Mouse (Mus musculus): Measurements from ENCODE around the gene Isg20.

DNA sequence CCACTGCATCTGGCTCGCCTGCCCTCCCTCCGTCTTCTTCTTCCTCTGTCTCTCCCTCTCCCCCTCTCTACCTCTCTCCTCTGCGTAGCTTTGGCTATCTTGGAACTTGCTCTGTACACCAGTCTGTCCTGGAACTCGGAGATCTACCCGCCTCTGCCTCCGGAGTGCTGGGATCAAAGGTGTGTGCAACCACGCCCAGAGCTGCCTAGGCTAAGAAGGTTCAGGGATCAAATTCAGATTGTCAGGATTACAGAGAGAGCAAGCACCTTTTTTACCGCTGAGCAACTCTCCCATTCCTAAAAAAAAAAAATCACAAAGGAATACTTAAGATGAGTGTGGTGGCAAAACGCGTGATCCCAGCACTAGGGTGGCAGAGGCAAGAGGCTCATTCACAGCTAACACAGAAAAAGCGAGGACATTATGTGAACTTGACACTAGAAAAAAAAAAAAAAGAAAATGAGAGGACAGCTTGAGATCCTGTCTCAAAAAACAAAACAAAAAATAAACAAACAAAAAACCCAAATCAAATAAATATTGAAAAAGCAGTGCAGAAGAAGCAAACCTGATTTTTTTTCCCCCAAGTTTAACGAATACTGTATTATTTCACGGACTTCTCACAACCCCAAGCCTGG lies 18.1 kb upstream of the Isg20 start:
- TF ChIP-seq SRF (IDR thresholded peaks at IDR 0.05; ENCODE audit: control insufficient read depth, insufficient read length, low read depth) (peak; percentile 1), E2F4 (IDR thresholded peaks at IDR 0.05; ENCODE audit: insufficient read depth) (no peak), MAX (IDR thresholded peaks at IDR 0.05; ENCODE audit: low read depth) (no peak), MYOG (IDR thresholded peaks at IDR 0.05; ENCODE audit: control insufficient read depth in 1 of 3, insufficient read depth in 1 of 3, insufficient read length in 2 of 3, low read depth in 2 of 3) (no peak), MYOD1 (IDR thresholded peaks at IDR 0.05; ENCODE audit: control insufficient read depth in 1 of 3, insufficient read length in 2 of 3, low read depth in 2 of 3) (no peak), POLR2A (IDR thresholded peaks at IDR 0.05; ENCODE audit: insufficient read length, low read depth) (no peak), TCF12 (IDR thresholded peaks at IDR 0.05; ENCODE audit: insufficient read depth, poor library complexity, severe bottlenecking) (no peak), POLR2AphosphoS2 (IDR thresholded peaks at IDR 0.05; ENCODE audit: insufficient read length, low read depth) (no peak)

Data from myocyte (in vitro differentiated cells).